In the genomic region with DNA sequence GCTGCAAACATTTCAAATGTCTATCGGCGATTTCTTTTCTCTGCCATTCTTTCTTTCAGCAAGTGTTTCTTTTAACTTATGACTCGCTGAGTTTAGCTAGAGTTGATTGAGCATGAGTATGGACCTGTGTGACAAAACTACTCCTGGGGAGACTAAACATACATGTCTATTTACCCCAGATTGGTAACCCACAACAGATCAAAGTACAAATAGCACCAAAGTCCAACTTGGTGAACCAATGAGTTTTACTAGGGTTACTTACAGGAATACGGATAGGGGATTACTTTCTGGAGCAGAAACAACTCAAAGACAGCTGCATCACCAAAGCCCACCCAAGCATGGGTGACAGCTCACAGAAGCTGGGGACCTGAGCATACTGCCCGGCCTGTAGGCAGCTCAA, we compare ENCODE assay signal across 24 mouse cellular contexts. TPM values are rescaled to one million over a fixed set of nuclear protein-coding genes. Genes with fewer than 3 reads are reported as not detected.
"Had no signal": no experiment of that assay in that cellular context is flagged by ENCODE, and none has a peak within 500 bp of the region (broad histone marks: within the 10 kb centered on the region; RNA-seq: fewer than 3 reads in every experiment).

No protein-coding gene starts in this region.

- H3K9me3 ChIP-seq: lung, embryonic 15.5 days; megakaryocyte, embryonic 14.5 days; midbrain, embryonic 15.5 days; neural tube, embryonic 12.5 days; stomach, embryonic 15.5 days had no signal

- H3K36me3 ChIP-seq: lung, embryonic 15.5 days; midbrain, embryonic 13.5 days; midbrain, embryonic 15.5 days; neural tube, embryonic 12.5 days; stomach, embryonic 15.5 days had no signal

- H3K4me2 ChIP-seq: lung, embryonic 15.5 days; midbrain, embryonic 11.5 days; midbrain, embryonic 13.5 days; midbrain, embryonic 15.5 days; neural tube, embryonic 12.5 days; stomach, embryonic 15.5 days had no signal

- H3K9ac ChIP-seq: lung, embryonic 15.5 days; midbrain, embryonic 13.5 days; midbrain, embryonic 15.5 days; neural tube, embryonic 12.5 days; stomach, embryonic 15.5 days had no signal

- H3K27ac ChIP-seq: lung, embryonic 15.5 days; macrophage; midbrain, embryonic 13.5 days; midbrain, embryonic 15.5 days; neural tube, embryonic 12.5 days; stomach, embryonic 15.5 days; stomach, postnatal 0 days had no signal

- ATAC-seq: lung, postnatal 0 days; midbrain, embryonic 13.5 days; midbrain, embryonic 15.5 days had no signal

- DNase-seq: lung, adult 2 months; lung, postnatal 14 days; lung, postnatal 36 days; right cerebral cortex, postnatal 14 days; thymus, adult 2 months; thymus, postnatal 25 days; thymus, postnatal 4 days had no signal

- H3K4me3 ChIP-seq: lung, embryonic 15.5 days; megakaryocyte, embryonic 14.5 days; midbrain, embryonic 13.5 days; midbrain, embryonic 15.5 days; neural tube, embryonic 12.5 days; stomach, embryonic 15.5 days had no signal

- H3K27me3 ChIP-seq: lung, embryonic 15.5 days; megakaryocyte, embryonic 14.5 days; midbrain, embryonic 13.5 days; midbrain, embryonic 15.5 days; neural tube, embryonic 12.5 days; stomach, embryonic 15.5 days had no signal

- H3K4me1 ChIP-seq: lung, embryonic 15.5 days; megakaryocyte, embryonic 14.5 days; midbrain, embryonic 13.5 days; midbrain, embryonic 15.5 days; neural tube, embryonic 12.5 days; stomach, embryonic 15.5 days had no signal

RNA-seq across cellular contexts. Expression of gene Smok3a, which starts 11.6 kb away (rescaled TPM):
- total RNA-seq: megakaryocyte progenitor cell, adult 5-6 weeks; midbrain, postnatal 0 days; monocyte, adult 5-6 weeks; neutrophil, adult 5-6 weeks had no signal
- polyA plus RNA-seq: lung, adult 2 months; lung, embryonic 15.5 days; lung, postnatal 0 days; macrophage; midbrain, embryonic 11.5 days; midbrain, embryonic 13.5 days; midbrain, embryonic 15.5 days; midbrain, postnatal 0 days; neural tube, embryonic 12.5 days; neural tube, embryonic 14.5 days; spleen, adult 2 months; stomach, embryonic 15.5 days; stomach, postnatal 0 days; thymus, adult 2 months; urinary bladder, adult 2 months had no signal

RNA-seq across cellular contexts. Expression of gene Smok3b, which starts 11.8 kb away (rescaled TPM):
- total RNA-seq: megakaryocyte progenitor cell, adult 5-6 weeks; midbrain, postnatal 0 days; monocyte, adult 5-6 weeks; neutrophil, adult 5-6 weeks had no signal
- polyA plus RNA-seq: lung, adult 2 months; lung, embryonic 15.5 days; lung, postnatal 0 days; macrophage; midbrain, embryonic 11.5 days; midbrain, embryonic 13.5 days; midbrain, embryonic 15.5 days; midbrain, postnatal 0 days; neural tube, embryonic 12.5 days; neural tube, embryonic 14.5 days; spleen, adult 2 months; stomach, embryonic 15.5 days; stomach, postnatal 0 days; thymus, adult 2 months; urinary bladder, adult 2 months had no signal

RNA-seq across cellular contexts. Expression of gene Azgp1, which starts 28.1 kb away (rescaled TPM):
- total RNA-seq: megakaryocyte progenitor cell, adult 5-6 weeks; midbrain, postnatal 0 days; monocyte, adult 5-6 weeks; neutrophil, adult 5-6 weeks had no signal
- polyA plus RNA-seq: macrophage; midbrain, embryonic 11.5 days; midbrain, embryonic 13.5 days; midbrain, embryonic 15.5 days; midbrain, postnatal 0 days; neural tube, embryonic 12.5 days; neural tube, embryonic 14.5 days; spleen, adult 2 months; thymus, adult 2 months had no signal

RNA-seq across cellular contexts. Expression of gene Smok3c, which starts 43.6 kb away (rescaled TPM):
- total RNA-seq: megakaryocyte progenitor cell, adult 5-6 weeks; midbrain, postnatal 0 days; monocyte, adult 5-6 weeks had no signal
- polyA plus RNA-seq: lung, adult 2 months; lung, embryonic 15.5 days; lung, postnatal 0 days; macrophage; midbrain, embryonic 11.5 days; midbrain, embryonic 13.5 days; midbrain, embryonic 15.5 days; midbrain, postnatal 0 days; neural tube, embryonic 12.5 days; neural tube, embryonic 14.5 days; spleen, adult 2 months; stomach, embryonic 15.5 days; stomach, postnatal 0 days; thymus, adult 2 months; urinary bladder, adult 2 months had no signal

RNA-seq across cellular contexts. Expression of gene Gjc3, which starts 46.5 kb away (rescaled TPM):
- total RNA-seq: megakaryocyte progenitor cell, adult 5-6 weeks; neutrophil, adult 5-6 weeks had no signal
- polyA plus RNA-seq: lung, postnatal 0 days; macrophage; midbrain, embryonic 11.5 days had no signal
